Mouse (Mus musculus) midbrain, embryonic 16.5 days (tissue): Measurements from ENCODE around the gene Ifit3. TPM values are rescaled to one million over a fixed set of nuclear protein-coding genes. Genes with fewer than 3 reads are reported as not detected.
"Not testable (repeated sequence)": the region's sequence is repeated elsewhere in the genome, so short reads cannot be mapped to it uniquely, and the experiment has no call there.

Experiments used
- ATAC-seq: fragments of 200-750 bp; cut with Nextera tagmentation; 2 replicates; pipeline ENCODE4 v1.8.0; 2017; ENCODE audit warnings: moderate TSS enrichment
- H3K27ac ChIP-seq: fragments of 300-500 bp; sonication (generic); 2 replicates; pipeline ENCODE4 v1.5.1; 2014; ENCODE audit warnings: mild to moderate bottlenecking, low read length, mixed read lengths
- H3K27me3 ChIP-seq: fragments of 300-500 bp; sonication (generic); 2 replicates; pipeline ENCODE4 v1.6.1; 2014; ENCODE audit warnings: low read depth, low read length, mixed read lengths; ENCODE audit not compliant: control insufficient read depth, insufficient read depth
- H3K36me3 ChIP-seq: fragments of 300-500 bp; sonication (generic); 2 replicates; pipeline ENCODE4 v1.6.1; 2014; ENCODE audit warnings: mild to moderate bottlenecking, low read length, moderate library complexity, mixed read lengths; ENCODE audit not compliant: control insufficient read depth, insufficient read depth
- H3K4me1 ChIP-seq: fragments of 300-500 bp; sonication (generic); 2 replicates; pipeline ENCODE4 v1.6.1; 2014; ENCODE audit warnings: mild to moderate bottlenecking, low read length, mixed read lengths; ENCODE audit not compliant: control insufficient read depth, insufficient read depth
- H3K4me2 ChIP-seq: fragments of 300-500 bp; sonication (generic); 2 replicates; pipeline ENCODE4 v1.6.1; 2014; ENCODE audit warnings: mild to moderate bottlenecking, low read length, mixed read lengths
- H3K4me3 ChIP-seq: fragments of 300-500 bp; sonication (generic); 2 replicates; pipeline ENCODE4 v1.5.1; 2014; ENCODE audit warnings: low read depth, mild to moderate bottlenecking, low read length, moderate library complexity, mixed read lengths
- H3K9ac ChIP-seq: fragments of 300-500 bp; sonication (generic); 2 replicates; pipeline ENCODE4 v1.6.1; 2014; ENCODE audit warnings: low read depth, low read length, mixed read lengths
- H3K9me3 ChIP-seq: fragments of 300-500 bp; sonication (generic); replicated peaks from 2 replicates; pipeline ENCODE4 v1.6.1; 2014; ENCODE audit warnings: mild to moderate bottlenecking, low read length, mixed read lengths; ENCODE audit not compliant: control insufficient read depth, poor library complexity, severe bottlenecking
- WGBS: fragments of 180-500 bp; shearing (Covaris S2); extraction: QIAGEN DNeasy Blood & Tissue Kit; methylation state at CpG from one replicate; pipeline ENCODE4 v1.1.7; 2014; 5-methylcytosine and 5-hydroxymethylcytosine counted together
- polyA plus RNA-seq: library from polyadenylated mRNA; unstranded; fragments of >200 nt; fragmentation: Nextera tagmentation; extraction: Ambion mirVana; gene quantifications from 2 replicates; pipeline ENCODE4 v1.2.1, GENCODE M21; 2015

Ifit3 gene
- polyA plus RNA-seq, 1 experiment from 2014 or later: 1.8 TPM

GRCm38 (mm10) chr19:34601888-34602287 lies 18.6 kb downstream of the Ifit3 start, which contains the start of gene Ifit1bl1:
Gene Ifit1bl1, minus strand, starts transcription at chr19:34601956.
- 46% methylated on average over 1 of the region's 1 CpGs for WGBS

GRCm38 (mm10) chr19:34605472-34605871 lies 22.1 kb downstream of the Ifit3 start:
- ATAC-seq: no peak
- no peaks in the 10 kb centered on the region for H3K36me3 ChIP-seq

More at GRCm38 (mm10) chr19:34601888-34602287, 18.6 kb downstream of the Ifit3 start, which contains the start of gene Ifit1bl1:
- H3K4me2 ChIP-seq, H3K9me3 ChIP-seq, ATAC-seq, H3K4me1 ChIP-seq, H3K27me3 ChIP-seq, H3K9ac ChIP-seq, H3K27ac ChIP-seq, H3K36me3 ChIP-seq, H3K4me3 ChIP-seq: not testable (repeated sequence)

GRCm38 (mm10) chr19:34607237-34608051 lies 24.1 kb downstream of the Ifit3 start, which contains the start of gene Ifit3b:
Gene Ifit3b, plus strand, starts transcription at chr19:34607970.
- peak; percentile 42; the same call in 1 of the 2 replicates for ATAC-seq
- not testable (repeated sequence) for H3K36me3 ChIP-seq, H3K9me3 ChIP-seq, H3K27ac ChIP-seq, H3K4me1 ChIP-seq, H3K4me3 ChIP-seq, H3K27me3 ChIP-seq, H3K4me2 ChIP-seq, H3K9ac ChIP-seq
- 56% methylated on average over 4 of the region's 4 CpGs for WGBS

More at GRCm38 (mm10) chr19:34605472-34605871, 22.1 kb downstream of the Ifit3 start:
- Histone ChIP-seq H3K9ac (no peak overlapping the region), H3K27ac (no peak overlapping the region), H3K4me3 (no peak overlapping the region), H3K4me2 (no peak overlapping the region), H3K9me3 (no peaks in the 10 kb centered on the region), H3K27me3 (no peaks in the 10 kb centered on the region), H3K4me1 (no peaks in the 10 kb centered on the region)
- 91% methylated on average over 3 of the region's 3 CpGs for WGBS

- ATAC-seq: not testable (repeated sequence)
Measured at GRCm38 (mm10) chr19:34610118-34610517, 26.8 kb downstream of the Ifit3 start.

GRCm38 (mm10) chr19:34612243-34613001 lies 29.1 kb downstream of the Ifit3 start:
- H3K4me3 ChIP-seq, ATAC-seq, H3K27me3 ChIP-seq, H3K9ac ChIP-seq, H3K27ac ChIP-seq, H3K4me2 ChIP-seq, H3K36me3 ChIP-seq, H3K4me1 ChIP-seq, H3K9me3 ChIP-seq: not testable (repeated sequence)
- WGBS: 88% methylated on average over 5 of the region's 11 CpGs

More at GRCm38 (mm10) chr19:34610118-34610517, 26.8 kb downstream of the Ifit3 start:
- H3K4me3 ChIP-seq, H3K9me3 ChIP-seq, H3K9ac ChIP-seq, H3K4me2 ChIP-seq, H3K36me3 ChIP-seq, H3K27me3 ChIP-seq, H3K27ac ChIP-seq, H3K4me1 ChIP-seq: not testable (repeated sequence)
- WGBS: 77% methylated on average over 3 of the region's 3 CpGs

- no peaks in the 10 kb centered on the region for H3K36me3 ChIP-seq
- no peak for ATAC-seq
- no peak overlapping the region for H3K27ac ChIP-seq
- no peak overlapping the region for H3K9ac ChIP-seq
- WGBS: 95% methylated on average over 5 of the region's 5 CpGs
- H3K27me3 ChIP-seq: no peaks in the 10 kb centered on the region
- H3K9me3 ChIP-seq: no peaks in the 10 kb centered on the region
- H3K4me3 ChIP-seq: no peak overlapping the region
- no peaks in the 10 kb centered on the region for H3K4me1 ChIP-seq
- no peak overlapping the region for H3K4me2 ChIP-seq
Measured at GRCm38 (mm10) chr19:34620871-34621270, 37.5 kb downstream of the Ifit3 start.

- Histone ChIP-seq H3K4me3 (no peak overlapping the region), H3K9ac (no peak overlapping the region), H3K27ac (no peak overlapping the region), H3K4me2 (no peak overlapping the region), H3K36me3 (no peaks in the 10 kb centered on the region), H3K27me3 (no peaks in the 10 kb centered on the region), H3K9me3 (no peaks in the 10 kb centered on the region), H3K4me1 (no peaks in the 10 kb centered on the region)
- no peak for ATAC-seq
- 96% methylated on average over 6 of the region's 6 CpGs for WGBS
Measured at GRCm38 (mm10) chr19:34623781-34624180, 40.5 kb downstream of the Ifit3 start.

- no peak for ATAC-seq
Measured at GRCm38 (mm10) chr19:34624663-34625062, 41.3 kb downstream of the Ifit3 start.

GRCm38 (mm10) chr19:34627496-34627895 lies 44.2 kb downstream of the Ifit3 start:
- H3K27ac ChIP-seq: no peak overlapping the region
- no peaks in the 10 kb centered on the region for H3K4me1 ChIP-seq
- no peak for ATAC-seq
- H3K4me2 ChIP-seq: no peak overlapping the region
- H3K27me3 ChIP-seq: no peaks in the 10 kb centered on the region
- H3K4me3 ChIP-seq: no peak overlapping the region
- WGBS: 90% methylated on average over 2 of the region's 2 CpGs
- no peak overlapping the region for H3K9ac ChIP-seq
- no peaks in the 10 kb centered on the region for H3K9me3 ChIP-seq
- no peaks in the 10 kb centered on the region for H3K36me3 ChIP-seq

More at GRCm38 (mm10) chr19:34624663-34625062, 41.3 kb downstream of the Ifit3 start:
- Histone ChIP-seq H3K27me3 (no peaks in the 10 kb centered on the region), H3K4me3 (no peak overlapping the region), H3K4me1 (no peaks in the 10 kb centered on the region), H3K4me2 (no peak overlapping the region), H3K36me3 (no peaks in the 10 kb centered on the region), H3K27ac (no peak overlapping the region), H3K9me3 (no peaks in the 10 kb centered on the region), H3K9ac (no peak overlapping the region)
- 86% methylated on average over 4 of the region's 4 CpGs for whole genome bisulfite sequencing
